Mouse (Mus musculus): ENCODE data around the gene Rsph14.

The Rsph14 gene

DNA sequence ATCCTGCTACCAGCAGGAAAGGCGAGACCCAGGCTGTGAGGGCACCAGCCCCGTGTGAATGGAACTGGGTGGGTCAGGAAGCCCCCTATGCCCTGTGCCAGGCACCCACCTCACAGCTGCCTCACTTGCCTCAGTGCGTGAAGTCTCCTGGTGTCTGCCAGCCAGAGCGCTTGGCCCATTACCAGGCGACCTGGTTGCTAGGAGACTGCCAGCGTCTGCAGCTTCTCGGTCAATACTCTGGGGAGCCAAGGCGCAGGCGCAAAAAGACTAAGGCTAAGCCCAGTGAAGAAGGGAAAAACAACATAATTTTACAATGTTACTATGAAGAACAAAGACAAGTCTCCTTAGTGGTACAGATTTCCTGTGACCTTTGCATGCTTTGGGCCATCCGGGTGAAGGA is at the start of gene Rsph14:
Gene Rsph14, minus strand, starts transcription at position 192 of the 400 bp plus-strand sequence.
- DNase-seq (ENCODE audit: low spot score), result peak; percentile 98

DNA sequence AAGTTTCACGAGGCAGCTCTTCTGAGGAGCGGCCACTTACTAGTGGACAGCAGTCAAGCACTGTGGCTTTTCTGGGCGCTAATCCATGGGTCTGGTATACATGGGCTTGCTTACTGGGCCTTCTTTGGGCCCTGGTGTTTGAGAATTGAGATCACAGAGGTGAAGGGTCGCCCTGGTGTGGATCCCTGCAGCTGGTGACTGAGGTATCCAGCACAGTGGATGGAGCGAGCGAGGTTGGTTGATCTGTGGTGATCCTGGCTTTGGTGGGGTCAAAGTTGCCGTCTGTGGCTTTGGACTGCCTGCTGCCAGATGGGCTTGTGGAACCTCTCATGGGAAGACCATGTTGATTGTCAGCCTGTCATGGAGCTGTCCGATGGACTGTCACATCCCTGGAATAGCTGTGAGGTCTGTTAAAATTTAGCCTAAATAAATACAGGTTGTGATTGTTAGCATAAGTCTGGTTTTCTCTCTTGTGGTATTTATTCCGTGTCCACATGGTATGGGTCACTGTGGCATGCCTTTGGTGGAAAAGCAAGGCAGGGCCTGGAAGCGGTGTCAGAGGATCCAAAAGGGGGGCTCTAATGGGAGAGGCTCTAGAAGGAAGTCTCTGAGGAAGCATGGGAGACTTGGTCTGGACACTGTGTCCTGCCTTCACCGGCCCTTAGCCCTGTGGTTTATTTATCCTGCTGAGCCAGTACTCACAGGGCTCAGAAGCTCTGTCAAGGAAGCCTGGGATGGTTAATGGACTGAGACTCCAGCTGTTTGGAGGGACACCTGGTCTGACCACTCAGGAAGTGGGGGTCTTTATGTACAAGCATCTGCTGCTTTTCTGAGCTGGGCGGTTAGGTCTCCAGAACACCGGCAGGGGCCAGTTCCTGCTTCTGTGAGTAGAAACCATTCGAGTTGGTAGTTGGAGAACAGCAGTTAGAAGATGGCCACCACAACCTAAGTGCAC is 46.1 kb upstream of the Rsph14 start:
- no peak for DNase-seq (ENCODE audit: low spot score)

GRCm38 (mm10) chr10:75075665-75076064 is 43.3 kb upstream of the Rsph14 start:
- no peak for DNase-seq (ENCODE audit: low spot score)

GRCm38 (mm10) chr10:75070281-75070976 is 38.0 kb upstream of the Rsph14 start:
- no peak for DNase-seq (ENCODE audit: low spot score)

- no peak for DNase-seq (ENCODE audit: low spot score)
These were observed 36.4 kb upstream of the Rsph14 start for GRCm38 (mm10) chr10:75068624-75069328.

- DNase-seq (ENCODE audit: low spot score), result no peak
These were observed 35.7 kb upstream of the Rsph14 start for GRCm38 (mm10) chr10:75068086-75068485.

GRCm38 (mm10) chr10:75067446-75067845 is 35.1 kb upstream of the Rsph14 start:
- DNase-seq (ENCODE audit: low spot score), result no peak

- no peak for DNase-seq (ENCODE audit: low spot score)
These were observed 33.3 kb upstream of the Rsph14 start for GRCm38 (mm10) chr10:75065691-75066090.

DNA sequence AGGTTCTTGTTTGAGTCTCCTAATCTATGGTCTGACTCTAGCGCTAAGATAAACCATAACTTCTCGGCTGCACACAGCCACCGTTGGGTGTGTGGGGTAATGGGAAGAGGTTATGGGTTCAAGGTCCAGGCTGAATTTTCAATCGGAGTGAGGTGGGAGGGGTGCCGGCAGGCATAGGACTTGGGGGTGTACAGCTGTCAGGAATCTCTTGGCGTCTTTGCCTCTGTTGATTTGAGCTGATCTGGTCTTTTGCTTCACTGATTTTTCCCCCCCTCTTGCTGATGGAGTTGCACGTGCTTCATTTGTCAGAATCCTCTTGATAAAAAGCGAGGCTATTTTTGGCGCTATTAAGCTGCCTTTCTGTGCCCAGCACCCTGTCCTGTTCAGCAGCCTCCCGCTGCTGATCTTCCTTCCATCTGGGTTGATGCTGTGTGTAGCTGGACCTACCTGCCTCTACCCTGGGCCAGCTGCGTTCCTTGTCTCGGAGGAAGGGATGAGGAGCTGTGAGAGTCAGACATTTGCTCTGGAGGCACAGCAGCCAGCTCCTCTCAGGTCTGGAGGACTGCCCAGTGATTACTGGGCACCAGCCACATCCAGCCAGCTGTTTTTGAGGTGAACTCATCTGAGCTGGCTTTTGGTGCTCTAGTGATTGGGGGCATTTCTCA is 31.0 kb upstream of the Rsph14 start:
- DNase-seq (ENCODE audit: low spot score), result peak; percentile 60

- DNase-seq (ENCODE audit: low spot score), result no peak
These were observed 30.2 kb upstream of the Rsph14 start for GRCm38 (mm10) chr10:75062621-75063020.

DNA sequence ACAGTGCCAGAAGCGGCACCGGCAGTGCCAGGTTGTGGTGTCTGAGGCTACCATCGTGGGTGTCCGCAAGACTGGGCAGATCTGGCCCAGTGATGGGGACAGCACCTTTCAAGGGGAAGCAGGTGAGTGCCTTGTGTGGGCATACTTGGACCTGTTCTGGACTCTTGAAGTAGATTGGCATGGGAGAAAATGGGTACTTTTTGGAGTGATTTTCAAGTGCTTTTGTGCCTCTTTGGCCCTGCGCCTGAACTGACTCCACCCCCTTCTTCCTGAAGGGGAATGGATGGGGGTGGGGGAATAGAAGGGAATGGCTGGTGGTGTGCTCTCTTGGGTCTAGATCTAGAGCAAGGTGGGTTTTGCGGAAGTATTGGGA is 29.8 kb upstream of the Rsph14 start:
- no peak for DNase-seq (ENCODE audit: low spot score)

GRCm38 (mm10) chr10:75061341-75062188 is 29.2 kb upstream of the Rsph14 start:
- no peak for DNase-seq (ENCODE audit: low spot score)

- DNase-seq (ENCODE audit: low spot score), result no peak
These were observed 28.5 kb upstream of the Rsph14 start for GRCm38 (mm10) chr10:75060843-75061235.

DNA sequence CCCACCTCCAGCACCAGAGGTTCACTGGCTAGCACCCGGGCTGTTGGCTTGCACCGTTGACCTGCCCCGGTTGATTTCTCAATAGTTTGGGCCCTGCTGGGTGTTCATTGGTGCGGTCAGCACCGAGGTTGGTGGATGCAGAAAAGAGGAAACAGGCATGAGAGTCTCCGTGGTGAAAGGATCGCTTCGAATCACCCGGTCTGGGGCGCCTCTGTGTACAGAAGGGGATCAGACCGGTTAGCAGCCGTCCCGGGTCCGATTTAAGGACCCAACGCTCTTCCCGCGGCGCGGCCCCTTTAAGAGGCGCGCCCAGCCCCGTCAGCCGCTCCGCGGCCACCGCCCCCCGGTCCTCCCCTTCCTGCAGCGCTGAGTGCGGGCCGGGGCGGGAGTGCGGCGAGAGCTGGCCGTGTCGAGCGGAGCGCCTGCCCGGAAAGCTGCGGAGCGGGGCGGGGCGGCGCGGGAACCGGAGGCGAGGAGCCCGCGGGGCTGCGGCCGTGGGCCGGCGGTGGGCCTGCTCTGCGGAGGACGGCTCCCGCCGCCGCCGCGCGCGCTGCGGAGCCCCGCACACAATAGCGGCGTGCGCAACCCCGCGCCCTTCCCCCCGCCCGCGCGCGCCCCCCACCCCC is 27.9 kb upstream of the Rsph14 start, which contains the start of gene Bcr:
Gene Bcr, plus strand, starts transcription at position 376 of the 626 bp plus-strand sequence.
- peak; percentile 86 for DNase-seq (ENCODE audit: low spot score)

DNA sequence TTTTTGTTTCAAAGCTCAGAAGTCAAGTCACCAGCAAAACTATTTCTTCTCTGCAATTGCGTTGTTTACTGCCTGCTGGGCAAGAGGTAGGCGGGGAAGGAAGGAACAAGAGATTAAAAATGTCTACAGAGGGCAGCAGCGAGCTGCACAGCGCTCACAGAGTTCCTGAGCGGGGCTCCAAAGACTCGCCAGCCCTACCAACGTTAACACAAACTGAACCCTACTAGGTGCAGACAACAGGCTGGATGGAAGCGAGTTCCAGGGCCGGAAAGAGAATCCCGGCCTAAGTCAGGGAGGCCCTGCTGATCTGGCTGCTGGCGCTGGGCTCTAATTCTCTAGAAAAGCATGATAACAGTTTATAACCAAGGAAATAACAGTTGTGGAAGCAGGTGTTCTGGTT is 27.0 kb upstream of the Rsph14 start:
- DNase-seq (ENCODE audit: low spot score), result peak; percentile 91

- DNase-seq (ENCODE audit: low spot score), result no peak
These were observed 26.5 kb upstream of the Rsph14 start for GRCm38 (mm10) chr10:75058761-75059395.

DNA sequence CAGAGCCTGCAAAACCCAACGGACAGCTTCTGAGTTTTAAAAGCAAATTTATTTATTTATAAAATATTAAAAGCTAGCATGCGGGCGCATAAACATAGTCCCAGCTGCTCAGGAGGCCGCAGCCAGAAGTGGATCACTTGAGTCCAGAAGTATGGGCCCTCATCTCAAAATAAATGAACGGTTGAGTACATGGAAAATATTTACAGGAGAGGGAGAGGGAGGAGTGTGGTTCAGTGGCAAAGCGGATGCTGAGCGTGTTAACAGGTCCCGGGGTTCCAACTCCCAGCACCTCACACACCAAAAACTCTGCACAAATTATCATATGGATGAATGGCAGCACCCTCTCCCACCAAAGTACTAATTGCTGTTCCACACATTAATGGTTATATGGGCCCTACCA is 25.9 kb upstream of the Rsph14 start:
- DNase-seq (ENCODE audit: low spot score), result no peak

DNA sequence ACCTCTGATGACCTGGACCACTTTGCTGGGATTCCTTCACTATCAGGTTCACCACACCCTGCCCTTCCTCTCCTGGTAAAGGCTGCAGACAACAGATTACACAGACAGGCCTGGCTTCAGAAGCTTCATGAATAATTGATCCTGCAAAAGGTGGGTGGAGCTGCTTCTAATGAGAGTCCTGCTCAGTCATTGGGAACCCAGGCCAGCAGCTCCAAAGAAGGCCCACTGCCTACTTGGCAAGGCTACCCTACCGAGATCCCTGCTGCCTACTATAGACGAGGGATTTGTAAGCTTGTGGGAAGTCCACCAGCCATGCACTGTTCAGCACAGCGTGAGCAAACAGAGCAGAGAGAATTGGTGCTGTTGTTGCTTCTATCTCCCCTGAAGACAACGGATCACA is 23.9 kb upstream of the Rsph14 start:
- peak; percentile 63 for DNase-seq (ENCODE audit: low spot score)

DNA sequence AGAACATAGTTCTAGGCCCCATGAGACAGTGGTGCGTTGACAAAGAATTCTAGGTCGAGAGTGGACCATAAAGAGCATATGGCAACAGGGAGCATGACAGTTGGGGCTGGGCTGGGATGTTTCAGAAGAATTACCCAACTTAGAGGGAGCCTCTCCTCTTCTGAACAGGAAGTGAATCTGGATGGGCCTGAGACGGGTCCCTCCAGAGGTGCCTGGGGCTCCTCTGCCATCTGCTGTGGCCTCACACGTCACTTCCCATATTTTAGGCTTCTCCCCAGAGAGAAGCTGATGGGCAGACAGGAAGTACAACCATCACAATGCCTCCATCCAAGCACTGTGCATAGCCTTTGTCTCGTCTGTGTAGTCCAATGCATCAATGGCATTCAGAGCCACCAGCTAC is 23.3 kb upstream of the Rsph14 start:
- DNase-seq (ENCODE audit: low spot score), result no peak

GRCm38 (mm10) chr10:75054125-75054524 is 21.7 kb upstream of the Rsph14 start:
- peak; percentile 70 for DNase-seq (ENCODE audit: low spot score)

All from MN1 (cell line).